Mouse (Mus musculus) myocyte (in vitro differentiated cells): ENCODE measurements at regions not wholly inside any gene's neighbourhood (a gene's known extent, or its start where the extent isn't known, plus 50 kb on each side); places are given as distances from the start of the nearest gene placed in this dataset.

Experiments
- H3K27me3 ChIP-seq: one replicate; pipeline ENCODE4 v1.6.1; 2011; ENCODE audit not compliant: control insufficient read depth, insufficient read depth, insufficient read length
- H3K36me3 ChIP-seq: one replicate; pipeline ENCODE4 v1.6.1; 2011; ENCODE audit not compliant: control insufficient read depth, insufficient read depth
- H3K4me2 ChIP-seq: one replicate; pipeline ENCODE4 v1.6.1; 2011; ENCODE audit warnings: low read depth, control low read depth
- H3K4me3 ChIP-seq: one replicate; pipeline ENCODE4 v1.5.1; 2011; ENCODE audit warnings: mild to moderate bottlenecking, control low read depth, moderate library complexity
- H3K79me2 ChIP-seq: one replicate; pipeline ENCODE4 v1.6.1; 2011; ENCODE audit not compliant: control insufficient read depth, insufficient read depth
- H3ac ChIP-seq: one replicate; pipeline ENCODE4 v1.6.1; 2011; ENCODE audit not compliant: control insufficient read depth, insufficient read length
- CEBPB ChIP-seq: IDR thresholded peaks from 2 replicates; pipeline ENCODE4 v1.6.1; 2011; ENCODE audit warnings: mild to moderate bottlenecking, moderate library complexity; ENCODE audit not compliant: poor library complexity, insufficient read depth, severe bottlenecking
- E2F4 ChIP-seq: IDR thresholded peaks from one replicate; pipeline ENCODE4 v1.6.1; 2011; ENCODE audit warnings: mild to moderate bottlenecking, control low read depth, moderate library complexity; ENCODE audit not compliant: insufficient read depth
- MAX ChIP-seq: IDR thresholded peaks from one replicate; pipeline ENCODE4 v1.6.1; 2011; ENCODE audit warnings: low read depth, mild to moderate bottlenecking, control low read depth
- MYOD1 ChIP-seq, 3 experiments: IDR thresholded peaks; one replicate each; pipeline ENCODE4 v1.6.1; 2011; ENCODE audit warnings: control low read depth in 2 of 3, low read depth in 2 of 3, mild to moderate bottlenecking in 2 of 3, moderate library complexity in 1 of 3; ENCODE audit not compliant: insufficient read length in 2 of 3, control insufficient read depth in 1 of 3
- MYOG ChIP-seq, 3 experiments: IDR thresholded peaks; one replicate each; pipeline ENCODE4 v1.6.1; 2011; ENCODE audit warnings: control low read depth in 2 of 3, low read depth in 2 of 3, mild to moderate bottlenecking in 2 of 3; ENCODE audit not compliant: insufficient read length in 2 of 3, control insufficient read depth in 1 of 3, insufficient read depth in 1 of 3
- POLR2A ChIP-seq: IDR thresholded peaks from one replicate; pipeline ENCODE4 v1.6.1; 2011; ENCODE audit warnings: low read depth, mild to moderate bottlenecking, control low read depth, moderate library complexity; ENCODE audit not compliant: insufficient read length
- POLR2AphosphoS2 ChIP-seq: IDR thresholded peaks from one replicate; pipeline ENCODE4 v1.6.1; 2011; ENCODE audit warnings: low read depth, control low read depth; ENCODE audit not compliant: insufficient read length
- REST ChIP-seq: IDR thresholded peaks from one replicate; pipeline ENCODE4 v1.6.1; 2011; ENCODE audit warnings: mild to moderate bottlenecking, control low read depth, moderate library complexity; ENCODE audit not compliant: insufficient read depth, insufficient read length
- SRF ChIP-seq: IDR thresholded peaks from one replicate; pipeline ENCODE4 v1.6.1; 2011; ENCODE audit warnings: low read depth; ENCODE audit not compliant: control insufficient read depth, insufficient read length
- TCF12 ChIP-seq: IDR thresholded peaks from one replicate; pipeline ENCODE4 v1.6.1; 2011; ENCODE audit warnings: mild to moderate bottlenecking, control low read depth; ENCODE audit not compliant: poor library complexity, insufficient read depth, severe bottlenecking
- TCF3 ChIP-seq: IDR thresholded peaks from one replicate; pipeline ENCODE4 v1.6.1; 2011; ENCODE audit warnings: low read depth, control low read depth; ENCODE audit not compliant: insufficient read length
- USF1 ChIP-seq: IDR thresholded peaks from one replicate; pipeline ENCODE4 v1.6.1; 2011; ENCODE audit warnings: low read depth, mild to moderate bottlenecking, control low read depth, moderate library complexity

DNA sequence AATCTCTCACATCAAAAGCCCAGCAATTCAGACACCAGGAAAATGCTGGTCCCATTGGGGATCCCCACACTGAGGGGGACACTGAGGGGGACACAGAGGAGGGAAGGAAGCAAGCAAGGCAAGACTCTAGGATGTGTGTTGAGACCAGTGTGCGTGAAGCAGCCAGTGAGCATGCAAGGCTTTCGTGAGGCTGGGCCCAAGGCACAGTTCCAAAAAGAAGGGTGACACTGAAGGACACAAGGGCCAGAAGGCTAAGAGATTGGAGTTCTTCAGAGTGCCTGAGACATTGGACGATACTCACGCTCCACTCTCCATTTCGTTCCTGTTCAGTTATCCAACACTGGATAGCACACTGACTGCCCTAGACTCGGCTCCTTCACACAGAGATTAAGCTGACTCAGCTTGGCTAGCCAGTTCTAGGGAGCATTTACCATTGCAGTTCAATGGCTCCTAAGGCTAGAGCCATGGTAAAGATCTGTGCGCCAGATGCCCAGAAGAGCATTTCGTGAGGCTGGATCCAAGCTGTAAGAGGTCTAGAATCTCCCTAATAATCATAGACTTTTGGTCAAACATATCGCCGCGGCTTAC, 150.1 kb downstream of the Zfp36l1 start:
- no peak overlapping the region for H3K4me3 ChIP-seq
- no peaks in the 10 kb centered on the region for H3K36me3 ChIP-seq
- no peak overlapping the region for H3ac ChIP-seq
- H3K79me2 ChIP-seq = no peaks in the 10 kb centered on the region
- H3K27me3 ChIP-seq = no peaks in the 10 kb centered on the region
- TF ChIP-seq USF1 = no peak
- no peak for TF ChIP-seq MAX
- no peak for TF ChIP-seq POLR2A
- no peak for TF ChIP-seq SRF
- TF ChIP-seq CEBPB = no peak
- no peak for TF ChIP-seq TCF3
- TF ChIP-seq E2F4 = no peak
- no peak for TF ChIP-seq POLR2AphosphoS2
- no peak for TF ChIP-seq TCF12
- TF ChIP-seq REST = no peak
- no peak overlapping the region for H3K4me2 ChIP-seq

DNA sequence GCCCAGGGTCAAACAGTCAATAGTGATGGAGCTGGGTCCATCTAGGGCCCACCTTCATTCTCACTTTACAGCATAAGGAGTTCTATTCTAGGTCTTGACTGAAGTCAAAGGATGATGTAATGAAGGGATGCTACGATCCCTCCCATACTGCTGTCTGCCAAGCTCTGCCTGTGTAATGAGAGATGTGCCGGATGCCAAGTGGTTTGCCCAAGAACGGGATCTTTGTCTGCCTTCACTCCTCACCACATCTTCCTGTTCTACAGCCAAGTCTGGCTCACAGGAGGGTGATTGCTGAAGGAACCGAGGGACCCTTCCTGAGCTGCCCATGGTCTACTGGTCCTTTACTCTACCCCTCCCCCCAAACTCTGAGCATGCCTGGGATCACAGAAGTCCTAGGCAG, 150.9 kb downstream of the Zfp36l1 start:
- H3K36me3 ChIP-seq = no peaks in the 10 kb centered on the region
- H3K27me3 ChIP-seq = no peaks in the 10 kb centered on the region
- peak overlapping the region; percentile 22 for H3K4me2 ChIP-seq
- TF ChIP-seq CEBPB = no peak
- no peak for TF ChIP-seq MYOG (IDR thresholded peaks at IDR 0.05; ENCODE audit: control insufficient read depth in 1 of 3, insufficient read depth in 1 of 3, insufficient read length in 2 of 3, low read depth in 2 of 3)
- TF ChIP-seq TCF3 = no peak
- TF ChIP-seq POLR2AphosphoS2 = no peak
- no peak for TF ChIP-seq USF1
- TF ChIP-seq POLR2A = no peak
- H3K4me3 ChIP-seq = no peak overlapping the region
- H3ac ChIP-seq = no peak overlapping the region
- no peaks in the 10 kb centered on the region for H3K79me2 ChIP-seq

DNA sequence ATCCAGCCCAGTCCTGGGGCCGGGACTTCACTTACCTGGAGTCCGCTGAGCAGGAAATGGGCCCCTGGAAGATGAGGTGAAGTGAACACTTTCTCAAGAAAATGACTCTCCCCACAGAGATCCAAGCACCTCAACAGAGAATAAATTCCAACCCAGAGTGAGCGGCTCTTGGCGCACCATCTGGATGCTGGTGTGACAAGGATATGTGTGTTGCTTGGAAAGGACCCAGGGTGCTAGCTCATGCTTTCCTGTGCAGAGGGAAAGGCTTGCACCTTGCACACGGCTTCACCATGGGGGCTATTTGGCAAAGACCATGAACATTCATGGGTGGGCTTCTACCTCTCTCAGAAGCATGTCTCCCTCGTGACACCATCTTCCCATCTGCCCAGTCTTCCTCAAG, 151.7 kb downstream of the Zfp36l1 start:
- TF ChIP-seq POLR2A = no peak
- no peak for TF ChIP-seq E2F4
- no peak for TF ChIP-seq REST
- no peak for TF ChIP-seq TCF12
- no peak for TF ChIP-seq MAX
- no peak for TF ChIP-seq CEBPB
- H3K27me3 ChIP-seq = no peaks in the 10 kb centered on the region

DNA sequence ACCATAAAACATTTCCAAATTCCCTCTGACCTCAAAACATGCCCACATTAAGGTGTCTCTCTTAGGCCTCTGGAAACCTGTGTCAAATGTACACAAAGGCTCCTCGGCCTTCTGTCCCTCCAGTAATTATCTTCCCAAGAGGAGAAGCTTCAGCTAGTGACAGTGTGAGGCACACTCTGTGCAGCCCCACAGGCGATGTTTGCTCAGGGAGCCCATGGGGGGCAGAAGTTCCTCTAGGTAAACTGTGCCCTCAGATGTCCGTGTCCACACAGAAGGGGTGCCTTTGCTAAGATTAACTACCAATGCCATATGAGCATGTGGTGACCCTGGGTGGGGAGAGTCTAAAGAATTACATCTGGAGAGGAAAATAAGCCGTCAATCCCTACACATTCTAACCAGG, 152.4 kb downstream of the Zfp36l1 start:
- TF ChIP-seq E2F4 (no peak), TCF3 (no peak), REST (no peak)
- Histone ChIP-seq H3K79me2 (no peaks in the 10 kb centered on the region), H3K4me3 (no peak overlapping the region), H3K27me3 (no peaks in the 10 kb centered on the region), H3K4me2 (no peak overlapping the region), H3K36me3 (no peaks in the 10 kb centered on the region), H3ac (no peak overlapping the region)

More for the DNA sequence above, 151.7 kb downstream of the Zfp36l1 start:
- no peak overlapping the region for H3K4me2 ChIP-seq
- no peak overlapping the region for H3K4me3 ChIP-seq
- no peak overlapping the region for H3ac ChIP-seq
- H3K36me3 ChIP-seq = no peaks in the 10 kb centered on the region
- H3K79me2 ChIP-seq = no peaks in the 10 kb centered on the region

DNA sequence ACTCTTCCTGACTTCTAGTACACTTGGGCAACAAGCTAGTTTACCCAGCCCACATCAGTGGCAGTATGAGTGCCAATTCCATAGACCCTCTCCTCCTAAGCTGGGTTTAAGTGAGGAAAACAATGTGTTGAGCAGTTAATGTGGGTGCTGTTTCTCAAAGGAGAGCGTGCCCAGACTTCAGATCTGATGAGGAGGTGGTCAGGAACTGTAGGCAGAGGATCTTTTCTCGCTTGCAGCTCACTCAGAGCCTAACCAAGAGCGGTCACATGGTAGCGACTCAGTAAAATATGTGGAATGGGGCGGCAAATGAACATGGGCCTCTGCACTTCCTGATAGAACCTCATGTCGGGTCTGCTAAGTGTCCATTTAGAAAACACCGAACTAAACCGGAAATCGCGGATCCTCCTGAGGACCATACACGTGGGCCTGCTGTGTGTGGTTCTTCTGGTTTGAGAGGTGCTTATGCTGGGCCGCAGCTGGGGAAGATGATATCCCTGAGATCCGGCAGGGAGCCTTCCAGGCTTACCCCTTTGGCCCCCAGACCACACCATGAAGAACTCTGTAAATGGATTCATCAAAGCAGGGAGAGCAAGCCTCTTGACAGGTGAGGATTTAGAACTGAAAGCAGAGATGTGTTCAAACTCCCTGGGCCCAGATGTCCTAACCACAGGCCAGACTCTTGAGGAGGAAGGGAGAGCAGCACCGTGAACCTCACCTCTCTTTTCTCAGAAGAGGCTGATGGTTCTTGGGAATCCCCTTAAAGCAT, 153.1 kb downstream of the Zfp36l1 start:
- Histone ChIP-seq H3K36me3 (no peaks in the 10 kb centered on the region), H3K27me3 (no peaks in the 10 kb centered on the region), H3K4me3 (no peak overlapping the region), H3ac (no peak overlapping the region), H3K4me2 (no peak overlapping the region), H3K79me2 (no peaks in the 10 kb centered on the region)
- TF ChIP-seq POLR2AphosphoS2 (no peak), E2F4 (no peak), USF1 (no peak), MAX (no peak), SRF (no peak), CEBPB (no peak), TCF12 (no peak), MYOG (IDR thresholded peaks at IDR 0.05; ENCODE audit: control insufficient read depth in 1 of 3, insufficient read depth in 1 of 3, insufficient read length in 2 of 3, low read depth in 2 of 3) (no peak), POLR2A (no peak), TCF3 (no peak), MYOD1 (IDR thresholded peaks at IDR 0.05; ENCODE audit: control insufficient read depth in 1 of 3, insufficient read length in 2 of 3, low read depth in 2 of 3) (no peak), REST (no peak)
